Mouse (Mus musculus): ENCODE data around the gene Chid1.

DNA sequence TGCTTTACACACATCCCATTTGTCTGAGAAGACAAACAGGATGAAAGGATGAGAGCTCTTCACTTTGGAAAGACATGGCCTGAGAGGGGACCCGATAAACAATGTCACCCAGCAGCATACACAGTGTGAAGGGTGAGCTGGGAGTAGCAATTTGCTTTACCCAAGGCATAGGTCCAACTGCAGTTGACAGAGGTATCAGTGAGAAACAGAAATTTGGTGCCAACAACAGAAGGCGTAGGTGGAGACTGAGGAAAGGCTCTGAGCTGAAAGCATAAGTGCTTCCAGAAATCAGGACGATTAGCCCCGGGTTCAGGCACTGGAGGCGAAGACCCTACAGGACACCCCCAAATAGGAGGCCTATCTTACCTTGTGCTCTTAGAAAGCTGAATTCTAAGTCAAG is 29.5 kb downstream of the Chid1 start:
- TF ChIP-seq CTCF (IDR thresholded peaks at IDR 0.05; ENCODE audit: insufficient read depth, low read depth, low read length) = no peak
- no peak for TF ChIP-seq POLR2A (IDR thresholded peaks at IDR 0.05; ENCODE audit: insufficient read depth, low read depth, low read length)
